Mouse (Mus musculus) induced T-regulatory cell, adult 2 months (primary cell): ENCODE results near the gene Olfr478.
"Not testable (repeated sequence)": the region's sequence is repeated elsewhere in the genome, so short reads cannot be mapped to it uniquely, and the experiment has no call there.

Source experiments
- DNase-seq: peaks from one replicate; pipeline ENCODE4 v3.0.0-alpha.2; 2012; ENCODE audit warnings: low read depth

Olfr478 gene

GRCm38 (mm10) chr7:108033889-108034288 is at the start of gene Olfr478:
Gene Olfr478, minus strand, starts transcription at chr7:108033989.
- DNase-seq, result no peak

- no peak for DNase-seq
These were observed 45.8 kb upstream of the Olfr478 start, which contains the start of gene Olfr481 for GRCm38 (mm10) chr7:108079555-108079954. Gene Olfr481, plus strand, starts transcription at chr7:108079855.

GRCm38 (mm10) chr7:108067246-108067645 is 33.5 kb upstream of the Olfr478 start, which contains the start of gene Olfr480:
Gene Olfr480, minus strand, starts transcription at chr7:108067346.
- DNase-seq, result no peak

GRCm38 (mm10) chr7:108050393-108050792 is 16.6 kb upstream of the Olfr478 start, which contains the start of gene Olfr479:
Gene Olfr479, plus strand, starts transcription at chr7:108050693.
- no peak for DNase-seq

GRCm38 (mm10) chr7:108014256-108014655 is 19.5 kb downstream of the Olfr478 start:
- DNase-seq, result not testable (repeated sequence)

GRCm38 (mm10) chr7:107986393-107986792 is 47.4 kb downstream of the Olfr478 start, which contains the start of gene Olfr477:
Gene Olfr477, plus strand, starts transcription at chr7:107986693.
- no peak for DNase-seq
